Mouse (Mus musculus): ENCODE data around the gene Carns1.
"Not testable (repeated sequence)": the region's sequence is repeated elsewhere in the genome, so short reads cannot be mapped to it uniquely, and the experiment has no call there.

Carns1 gene

DNA sequence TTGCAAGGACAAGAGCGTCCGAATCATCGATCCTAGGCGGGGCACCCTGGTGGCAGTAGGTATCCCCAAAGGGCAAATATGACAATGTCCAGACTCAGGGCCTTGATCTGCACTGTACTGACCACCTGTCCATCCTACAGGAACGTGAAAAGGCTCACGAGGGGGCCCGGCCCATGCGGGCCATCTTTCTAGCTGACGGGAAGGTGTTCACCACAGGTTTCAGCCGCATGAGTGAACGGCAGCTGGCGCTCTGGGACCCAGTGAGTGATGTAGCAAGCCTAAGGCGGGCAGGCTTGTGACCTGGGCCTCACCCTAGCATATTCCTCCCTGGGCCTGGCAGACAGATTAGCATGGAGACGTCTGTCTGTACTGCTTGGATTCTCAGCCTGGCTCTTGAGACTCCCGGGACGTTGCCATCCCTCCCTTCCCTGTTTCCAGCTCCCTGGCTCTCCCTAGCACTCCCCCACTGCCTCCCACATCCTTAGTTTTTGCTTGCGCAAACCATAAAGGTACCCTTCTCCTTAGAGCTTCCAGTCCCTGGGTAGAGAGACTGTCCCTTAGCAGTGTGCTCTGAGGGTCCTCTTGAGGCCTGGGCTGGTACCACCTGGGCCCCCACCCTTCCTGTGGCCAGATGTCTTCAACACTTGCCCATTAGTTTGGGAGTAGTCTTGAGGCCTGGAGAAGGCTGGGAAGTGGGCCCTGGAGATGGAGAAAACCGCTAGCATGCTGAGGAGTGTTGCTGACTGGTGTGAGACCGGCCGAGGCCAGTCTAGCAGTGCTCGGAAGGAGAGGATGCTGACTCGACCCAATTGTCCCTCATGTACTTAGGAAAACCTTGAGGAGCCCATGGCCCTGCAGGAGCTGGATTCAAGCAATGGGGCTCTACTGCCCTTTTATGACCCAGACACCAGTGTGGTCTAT lies 24.5 kb downstream of the Carns1 start:
- intact Hi-C loops (cut with DNase I): no loop called here

DNA sequence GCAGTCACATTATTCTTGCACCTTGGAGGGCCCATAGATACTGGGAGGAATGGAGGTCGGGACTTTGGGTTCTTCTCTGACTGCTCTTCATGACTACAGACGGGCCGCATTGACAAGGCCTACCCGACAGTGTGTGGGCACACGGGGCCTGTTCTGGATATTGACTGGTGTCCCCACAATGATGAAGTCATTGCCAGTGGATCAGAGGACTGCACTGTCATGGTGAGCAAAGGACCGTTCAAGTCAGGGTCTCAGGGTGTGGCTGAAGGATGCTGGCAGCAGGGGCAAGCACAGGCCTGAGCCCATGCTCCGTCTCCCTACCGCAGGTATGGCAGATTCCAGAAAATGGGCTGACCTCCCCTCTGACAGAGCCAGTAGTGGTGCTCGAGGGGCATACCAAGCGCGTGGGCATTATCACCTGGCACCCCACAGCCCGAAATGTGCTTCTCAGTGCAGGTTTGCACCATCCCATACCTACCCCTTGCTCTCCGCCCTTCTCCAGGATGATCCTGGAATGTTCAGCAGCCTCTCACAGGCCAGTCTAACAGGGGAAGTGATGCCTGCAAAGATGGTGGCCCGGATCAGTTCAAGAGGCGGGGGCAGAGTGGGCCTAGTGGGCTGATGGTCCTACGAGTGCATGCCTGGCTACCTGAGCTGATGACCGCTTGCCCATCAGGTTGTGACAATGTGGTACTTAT lies 25.4 kb downstream of the Carns1 start:
- intact Hi-C loops (cut with DNase I): no loop called here

- intact Hi-C loops (cut with DNase I): no loop called here
Observed at GRCm38 (mm10) chr19:4149283-4149682, 26.0 kb downstream of the Carns1 start.

GRCm38 (mm10) chr19:4148819-4149218 lies 26.5 kb downstream of the Carns1 start:
- intact Hi-C loops (cut with DNase I): no loop called here

GRCm38 (mm10) chr19:4148491-4148806 lies 26.8 kb downstream of the Carns1 start, which contains the start of gene Coro1b:
Gene Coro1b (plus strand): TSS chr19:4148619.
- intact Hi-C loops (cut with DNase I): no loop called here

- intact Hi-C loops (cut with DNase I): loop anchor here (2.0 kb wide), 1 partner anchor 21 kb away; no protein-coding TSS in a partner anchor
Observed at GRCm38 (mm10) chr19:4147782-4148490, 27.3 kb downstream of the Carns1 start.

DNA sequence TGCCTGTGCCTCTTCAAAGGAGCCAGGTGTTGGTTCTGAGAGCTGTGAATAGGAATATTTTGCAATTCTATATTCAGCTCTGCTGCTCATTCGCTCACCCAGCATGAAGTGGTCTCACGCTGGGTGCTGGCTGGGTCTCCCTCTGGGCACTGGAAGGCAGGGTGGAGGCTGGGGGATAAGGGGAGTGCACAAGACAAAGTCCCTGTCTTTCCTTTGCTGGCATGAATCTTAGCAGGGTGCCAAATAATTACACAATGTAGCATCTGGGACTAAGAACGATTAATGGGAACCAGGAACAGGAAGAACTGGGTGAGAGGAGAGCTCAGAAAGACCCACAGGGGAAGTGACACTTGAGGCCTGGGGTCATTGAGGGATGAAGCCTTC lies 28.3 kb downstream of the Carns1 start:
- intact Hi-C loops (cut with DNase I): loop anchor here (2.0 kb wide), 1 partner anchor 20 kb away; no protein-coding TSS in a partner anchor

GRCm38 (mm10) chr19:4146366-4147021 lies 28.8 kb downstream of the Carns1 start:
- intact Hi-C loops (cut with DNase I): loop anchor here (2.0 kb wide), 1 partner anchor 20 kb away; no protein-coding TSS in a partner anchor

GRCm38 (mm10) chr19:4145936-4146335 lies 29.3 kb downstream of the Carns1 start:
- intact Hi-C loops (cut with DNase I): loop anchor here (2.0 kb wide), 1 partner anchor 19 kb away; no protein-coding TSS in a partner anchor

GRCm38 (mm10) chr19:4144550-4145498 lies 30.5 kb downstream of the Carns1 start:
- intact Hi-C loops (cut with DNase I): loop anchor here (5.0 kb wide), 1 partner anchor 43 kb away; no protein-coding TSS in a partner anchor

DNA sequence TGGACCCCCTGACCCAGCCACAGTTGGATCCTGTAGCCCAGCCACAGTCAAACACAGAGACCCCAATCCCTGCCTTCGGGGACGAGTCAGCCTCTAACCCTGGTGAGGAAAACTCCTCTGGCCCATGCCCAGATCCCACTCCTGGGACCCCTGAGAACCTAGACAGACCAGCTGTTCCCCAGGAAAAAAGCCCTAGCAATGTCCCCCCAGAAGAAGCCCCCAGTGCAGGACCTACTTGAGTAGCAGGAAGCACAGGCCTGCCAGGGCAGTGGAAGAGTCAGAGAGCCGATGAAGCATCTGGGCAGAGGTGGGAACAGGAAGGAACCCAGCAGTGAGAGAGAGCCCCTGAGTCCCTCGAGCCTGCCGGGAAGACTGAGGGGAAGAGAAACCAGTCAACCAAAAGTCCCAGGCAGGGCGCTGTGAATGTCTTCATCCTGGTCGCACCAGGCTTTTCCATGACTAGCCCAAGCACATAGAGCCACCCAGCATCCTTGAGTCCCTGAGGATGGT lies 31.5 kb downstream of the Carns1 start, which contains the start of gene Cabp4:
Cabp4 (minus strand) TSS at position 275 of the 510 bp plus-strand sequence.
- intact Hi-C loops (cut with DNase I): loop anchor here (5.0 kb wide), 1 partner anchor 42 kb away; no protein-coding TSS in a partner anchor

DNA sequence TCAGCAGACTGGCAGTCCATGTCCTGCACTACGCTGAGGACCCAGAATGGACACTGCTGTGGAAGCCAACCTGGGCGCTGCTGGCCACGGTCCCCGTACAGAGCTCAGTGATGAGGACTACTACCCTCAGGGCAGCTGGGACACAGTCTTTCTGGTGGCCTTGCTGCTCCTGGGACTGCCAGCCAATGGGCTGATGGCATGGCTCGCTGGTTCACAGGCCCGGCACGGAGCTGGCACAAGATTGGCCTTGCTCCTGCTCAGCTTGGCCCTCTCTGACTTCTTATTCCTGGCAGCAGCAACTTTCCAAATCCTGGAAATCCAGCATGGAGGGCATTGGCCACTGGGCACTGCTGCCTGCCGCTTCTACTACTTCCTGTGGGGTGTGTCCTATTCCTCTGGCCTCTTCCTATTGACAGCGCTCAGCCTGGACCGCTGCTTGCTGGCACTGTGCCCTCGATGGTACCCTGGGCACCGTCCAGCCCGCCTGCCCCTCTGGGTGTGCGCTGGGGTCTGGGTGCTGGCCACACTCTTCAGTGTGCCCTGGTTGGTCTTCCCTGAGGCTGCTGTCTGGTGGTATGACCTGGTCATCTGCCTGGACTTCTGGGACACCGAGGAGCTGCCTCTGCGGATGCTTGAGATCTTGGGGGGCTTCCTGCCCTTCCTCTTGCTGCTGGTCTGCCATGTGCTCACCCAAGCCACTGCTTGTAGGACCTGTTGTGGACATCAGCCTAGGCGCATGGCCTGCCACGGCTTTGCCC lies 32.7 kb downstream of the Carns1 start:
- intact Hi-C loops (cut with DNase I): loop anchor here (5.0 kb wide), 1 partner anchor 40 kb away; no protein-coding TSS in a partner anchor

DNA sequence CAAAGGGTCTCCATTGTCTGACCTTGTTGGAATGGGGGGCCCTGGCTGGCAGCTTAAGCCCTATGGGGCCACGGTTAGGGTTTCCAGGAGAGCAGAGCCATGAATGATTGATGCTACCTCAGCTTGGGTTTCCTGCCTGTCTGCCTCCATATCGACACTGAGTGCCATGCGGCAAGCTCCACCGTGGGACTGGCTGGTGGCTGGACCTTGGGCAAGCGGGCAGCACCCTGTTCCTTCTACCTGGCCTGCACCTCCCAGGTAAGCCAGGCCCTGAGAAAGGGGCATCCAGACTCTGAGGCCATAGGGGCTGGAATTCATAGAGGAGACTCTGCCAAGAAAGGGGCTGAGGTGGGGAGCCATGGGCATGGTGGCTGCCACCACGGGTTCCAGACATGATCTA lies 35.1 kb downstream of the Carns1 start:
- intact Hi-C loops (cut with DNase I): loop anchor here (5.0 kb wide), 1 partner anchor 38 kb away; no protein-coding TSS in a partner anchor

DNA sequence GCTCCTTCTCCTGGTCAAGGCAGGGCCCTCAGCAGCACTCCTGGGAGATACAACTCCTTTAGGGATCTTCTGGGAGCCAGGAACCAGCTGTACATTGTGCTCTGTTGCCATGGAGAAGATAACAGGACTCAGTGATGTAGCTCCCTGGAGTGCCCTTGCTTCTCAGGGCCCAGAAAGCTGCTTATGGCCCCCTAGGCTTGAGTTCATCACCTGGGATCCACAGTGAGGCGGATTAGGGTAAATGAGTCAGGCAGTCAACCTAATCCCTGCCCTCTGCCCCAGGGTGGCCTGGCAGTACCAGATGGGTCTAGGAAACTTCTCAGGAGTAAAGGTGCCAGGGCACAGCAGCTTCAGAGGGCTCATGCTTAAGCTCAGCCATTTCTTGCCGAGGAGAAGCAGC lies 35.8 kb downstream of the Carns1 start, which contains the start of gene Gpr152:
Gpr152 (plus strand) TSS at position 342 of the 400 bp plus-strand sequence.
- intact Hi-C loops (cut with DNase I): no loop called here

DNA sequence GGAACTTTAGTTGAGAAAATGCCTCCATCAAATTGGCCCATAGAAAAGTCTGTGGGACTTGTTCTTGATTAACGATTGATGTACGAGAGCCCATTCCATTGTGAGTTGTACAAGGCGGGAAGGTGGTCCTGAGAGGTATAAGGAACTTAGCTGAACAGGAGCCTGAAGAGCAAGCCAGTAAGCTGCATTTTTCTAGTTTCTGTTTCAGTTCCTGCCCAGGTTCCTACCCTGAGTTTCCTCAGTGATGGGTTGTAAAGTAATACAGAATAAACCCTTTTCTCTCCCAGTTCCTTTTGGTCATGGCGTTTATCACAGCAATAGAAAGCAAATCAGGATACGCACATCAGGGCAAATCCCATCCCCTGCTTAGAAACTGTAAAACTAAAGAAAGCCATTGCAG lies 37.4 kb downstream of the Carns1 start:
- intact Hi-C loops (cut with DNase I): no loop called here

GRCm38 (mm10) chr19:4136463-4136862 lies 38.8 kb downstream of the Carns1 start:
- intact Hi-C loops (cut with DNase I): no loop called here

DNA sequence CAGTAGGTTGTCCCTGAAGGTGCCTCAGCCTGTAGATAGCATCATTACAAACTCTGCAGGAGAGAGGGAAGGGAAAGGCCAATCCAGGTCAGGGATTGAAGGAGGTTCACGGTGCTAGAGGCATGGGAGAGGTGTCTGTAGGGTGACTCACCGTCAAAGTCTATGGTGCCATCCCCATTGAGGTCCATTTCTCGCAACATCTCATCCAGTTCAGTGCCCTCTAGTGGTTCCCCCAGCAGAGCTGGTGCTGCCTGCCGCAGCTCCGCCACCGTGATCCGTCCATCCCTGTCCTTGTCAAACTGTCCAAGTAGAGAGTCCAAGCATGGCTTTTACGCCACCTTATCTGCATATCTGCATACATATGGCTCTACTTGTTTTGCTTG lies 39.3 kb downstream of the Carns1 start:
- intact Hi-C loops (cut with DNase I): not testable (repeated sequence)

DNA sequence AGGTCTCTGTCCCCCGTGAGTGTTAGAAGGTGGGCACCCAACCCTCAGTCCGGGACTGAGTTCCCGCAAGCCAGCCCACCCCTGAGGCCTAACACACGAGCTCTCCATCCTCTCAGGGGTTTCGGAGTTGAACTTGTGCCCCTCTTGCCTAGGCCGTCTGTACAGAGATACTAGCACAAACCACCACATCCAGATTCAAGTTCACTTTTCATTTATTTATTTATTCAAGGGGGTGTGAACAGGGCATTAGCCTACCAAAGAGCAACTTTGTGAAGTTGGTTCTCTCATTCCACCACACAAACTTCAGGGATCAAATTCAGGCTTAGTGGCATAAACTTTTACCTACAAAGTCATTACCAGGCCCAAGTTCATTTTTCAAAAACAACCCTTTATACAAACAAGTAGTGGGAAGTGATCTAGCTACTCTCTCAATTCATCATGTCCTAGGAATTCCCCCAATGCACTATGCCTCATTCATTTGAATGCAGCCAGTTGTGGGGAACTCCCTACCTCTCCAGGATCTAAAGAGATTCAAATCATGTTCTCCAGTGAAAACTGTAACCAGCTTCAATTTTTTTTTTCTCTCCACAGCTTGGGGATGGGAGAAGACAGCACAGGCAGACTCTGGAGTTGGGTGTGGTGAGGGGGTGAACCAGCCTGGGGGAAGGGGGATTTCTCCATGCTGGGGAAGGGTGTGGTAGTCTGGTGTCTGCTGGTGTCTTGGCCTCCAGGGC lies 39.9 kb downstream of the Carns1 start:
- intact Hi-C loops (cut with DNase I): not testable (repeated sequence)

Measured in adrenal gland (tissue).